In genomic region chr5:74348079-74348870, GRCm38 (mm10) we compare ENCODE assay signal across 1 mouse cellular context.
TF ChIP-seq lines count a peak whose summit lies in the region.

No protein-coding gene starts in this region.

TF ChIP-seq in CH12.LX, 34 proteins besides CTCF, POLR2A, EP300 and RAD21 (continued from another document):
- TF ChIP-seq ZKSCAN1 (IDR thresholded peaks at IDR 0.05; ENCODE audit: borderline replicate concordance, low read depth, low read length) (no peak), NRF1 (IDR thresholded peaks at IDR 0.05; ENCODE audit: low read depth, low read length) (no peak), IRF4 (IDR thresholded peaks at IDR 0.05; ENCODE audit: low read depth, low read length) (no peak; the same call in 1 of the 2 replicates), ETS1 (conservative IDR thresholded peaks at IDR 0.05; ENCODE audit: low read depth, low read length) (peak; percentile 20; the same call in 1 of the 2 replicates), UBTF (IDR thresholded peaks at IDR 0.05; ENCODE audit: low read depth, low read length) (no peak), NELFE (IDR thresholded peaks at IDR 0.05; ENCODE audit: low read depth, low read length) (peak; percentile 50; the same call in 1 of the 2 replicates), PAX5 (IDR thresholded peaks at IDR 0.05; ENCODE audit: low read length) (no peak), JUND (conservative IDR thresholded peaks at IDR 0.05; ENCODE audit: low read depth, low read length) (peak; percentile 35; the same call in 1 of the 2 replicates), SIN3A (IDR thresholded peaks at IDR 0.05; ENCODE audit: low read length) (0 out of 2 replicates have a peak, but pooled peaks have one; percentile 14), MAFK (IDR thresholded peaks at IDR 0.05; ENCODE audit: insufficient replicate concordance, low read length) (0 out of 2 replicates have a peak, but pooled peaks have one; percentile 36), ZC3H11A (IDR thresholded peaks at IDR 0.05; ENCODE audit: low read depth, low read length) (no peak), USF1 (IDR thresholded peaks at IDR 0.05; ENCODE audit: low read depth, low read length) (no peak), JUN (IDR thresholded peaks at IDR 0.05; ENCODE audit: insufficient read depth, low read depth, low read length) (no peak), E2F4 (IDR thresholded peaks at IDR 0.05; ENCODE audit: insufficient replicate concordance, low read depth, low read length) (no peak), ZMIZ1 (IDR thresholded peaks at IDR 0.05; ENCODE audit: low read depth, low read length) (peak; percentile 56; the same call in 1 of the 2 replicates), USF2 (conservative IDR thresholded peaks at IDR 0.05; ENCODE audit: low read depth, low read length) (no peak), MYC (IDR thresholded peaks at IDR 0.05; ENCODE audit: low read depth, low read length) (peak; percentile 56; the same call in 1 of the 2 replicates), CHD2 (IDR thresholded peaks at IDR 0.05; ENCODE audit: low read length) (peak; percentile 53; the same call in 1 of the 2 replicates)
